Mouse (Mus musculus) G1E (cell line): ENCODE data around the gene Rsl24d1.
"Not testable (repeated sequence)": the region's sequence is repeated elsewhere in the genome, so short reads cannot be mapped to it uniquely, and the experiment has no call there.

Experiments used
- CTCF ChIP-seq: IDR thresholded peaks from 2 replicates; pipeline ENCODE4 v1.5.1; 2012; ENCODE audit warnings: low read depth, low read length, inconsistent platforms, mixed read lengths
- GATA1 ChIP-seq: IDR thresholded peaks from 2 replicates; pipeline ENCODE4 v1.6.1; 2012; ENCODE audit warnings: borderline replicate concordance, low read length, inconsistent platforms, mixed read lengths
- TAL1 ChIP-seq: conservative IDR thresholded peaks from 2 replicates; pipeline ENCODE4 v1.6.1; 2012; ENCODE audit warnings: low read depth, low read length, inconsistent platforms, mixed read lengths

DNA sequence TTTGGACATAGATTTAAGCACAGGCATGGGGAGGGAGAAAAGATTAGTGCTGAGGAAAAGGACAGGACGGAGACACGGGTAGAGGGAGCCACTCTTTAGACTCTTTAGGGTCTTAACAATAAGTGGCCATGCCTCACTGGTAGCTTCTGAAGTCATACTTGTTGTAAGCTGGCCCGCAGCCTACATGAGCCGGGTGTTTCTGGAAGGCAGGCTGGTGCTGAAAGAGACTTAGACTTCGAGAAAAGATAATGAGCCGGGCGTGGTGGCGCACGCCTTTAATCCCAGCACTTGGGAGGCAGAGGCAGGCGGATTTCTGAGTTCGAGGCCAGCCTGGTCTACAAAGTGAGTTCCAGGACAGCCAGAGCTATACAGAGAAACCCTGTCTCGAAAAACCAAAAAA, 33.9 kb upstream of the Rsl24d1 start:
- TF ChIP-seq TAL1, GATA1, CTCF: not testable (repeated sequence)
